Mouse (Mus musculus): Measurements from ENCODE around the gene Hcn1. TPM values are rescaled to one million over a fixed set of nuclear protein-coding genes. Genes with fewer than 3 reads are reported as not detected.

Hcn1 gene
- polyA plus RNA-seq, 1 experiment = not detected

- TF ChIP-seq GATA1 (IDR thresholded peaks at IDR 0.05; ENCODE audit: borderline replicate concordance, low read length) (no peak), FLI1 (IDR thresholded peaks at IDR 0.05; ENCODE audit: low read length) (no peak)
- no peaks in the 10 kb centered on the region for H3K9me3 ChIP-seq
- no peaks in the 10 kb centered on the region for H3K4me1 ChIP-seq
- no peaks in the 10 kb centered on the region for H3K27me3 ChIP-seq (replicated peaks)
- no peaks in the 10 kb centered on the region for H3K36me3 ChIP-seq (replicated peaks; ENCODE audit: low read length)
- no peak overlapping the region for H3K4me3 ChIP-seq (replicated peaks)
Measured at GRCm38 (mm10) chr13:117847290-117847689, 245.2 kb downstream of the Hcn1 start.

GRCm38 (mm10) chr13:117848757-117849156, 246.6 kb downstream of the Hcn1 start:
- Histone ChIP-seq H3K36me3 (replicated peaks; ENCODE audit: low read length) (no peaks in the 10 kb centered on the region), H3K9me3 (no peaks in the 10 kb centered on the region), H3K4me1 (no peaks in the 10 kb centered on the region), H3K27me3 (replicated peaks) (no peaks in the 10 kb centered on the region), H3K4me3 (replicated peaks) (no peak overlapping the region)
- no peak for TF ChIP-seq GATA1 (IDR thresholded peaks at IDR 0.05; ENCODE audit: borderline replicate concordance, low read length)

GRCm38 (mm10) chr13:117851954-117852710, 250.0 kb downstream of the Hcn1 start:
- TF ChIP-seq FLI1 (IDR thresholded peaks at IDR 0.05; ENCODE audit: low read length) (no peak), GATA1 (IDR thresholded peaks at IDR 0.05; ENCODE audit: borderline replicate concordance, low read length) (no peak)
- no peaks in the 10 kb centered on the region for H3K9me3 ChIP-seq
- no peaks in the 10 kb centered on the region for H3K36me3 ChIP-seq (replicated peaks; ENCODE audit: low read length)
- H3K27me3 ChIP-seq (replicated peaks) = no peaks in the 10 kb centered on the region
- no peak overlapping the region for H3K4me3 ChIP-seq (replicated peaks)
- H3K4me1 ChIP-seq = no peaks in the 10 kb centered on the region

- Histone ChIP-seq H3K36me3 (replicated peaks; ENCODE audit: low read length) (no peaks in the 10 kb centered on the region), H3K9me3 (no peaks in the 10 kb centered on the region), H3K4me3 (replicated peaks) (no peak overlapping the region), H3K4me1 (no peaks in the 10 kb centered on the region), H3K27me3 (replicated peaks) (no peaks in the 10 kb centered on the region)
- TF ChIP-seq GATA1 (IDR thresholded peaks at IDR 0.05; ENCODE audit: borderline replicate concordance, low read length) (no peak), FLI1 (IDR thresholded peaks at IDR 0.05; ENCODE audit: low read length) (no peak)
Measured at GRCm38 (mm10) chr13:117852711-117853051, 250.6 kb downstream of the Hcn1 start.

- no peaks in the 10 kb centered on the region for H3K9me3 ChIP-seq
- H3K36me3 ChIP-seq (replicated peaks; ENCODE audit: low read length) = no peaks in the 10 kb centered on the region
- H3K4me3 ChIP-seq (replicated peaks) = no peak overlapping the region
- TF ChIP-seq GATA1 (IDR thresholded peaks at IDR 0.05; ENCODE audit: borderline replicate concordance, low read length) (no peak), FLI1 (IDR thresholded peaks at IDR 0.05; ENCODE audit: low read length) (no peak)
- H3K4me1 ChIP-seq = no peaks in the 10 kb centered on the region
- no peaks in the 10 kb centered on the region for H3K27me3 ChIP-seq (replicated peaks)
Measured at GRCm38 (mm10) chr13:117858416-117858815, 256.3 kb downstream of the Hcn1 start.

GRCm38 (mm10) chr13:117877787-117878186, 275.7 kb downstream of the Hcn1 start:
- no peaks in the 10 kb centered on the region for H3K4me1 ChIP-seq
- H3K27me3 ChIP-seq (replicated peaks) = no peaks in the 10 kb centered on the region
- H3K9me3 ChIP-seq = no peaks in the 10 kb centered on the region
- no peak overlapping the region for H3K4me3 ChIP-seq (replicated peaks)
- no peaks in the 10 kb centered on the region for H3K36me3 ChIP-seq (replicated peaks; ENCODE audit: low read length)
- TF ChIP-seq GATA1 (IDR thresholded peaks at IDR 0.05; ENCODE audit: borderline replicate concordance, low read length) (no peak), FLI1 (IDR thresholded peaks at IDR 0.05; ENCODE audit: low read length) (no peak)

GRCm38 (mm10) chr13:117880471-117881225, 278.5 kb downstream of the Hcn1 start:
- Histone ChIP-seq H3K9me3 (no peaks in the 10 kb centered on the region), H3K36me3 (replicated peaks; ENCODE audit: low read length) (no peaks in the 10 kb centered on the region), H3K27me3 (replicated peaks) (no peaks in the 10 kb centered on the region), H3K4me3 (replicated peaks) (no peak overlapping the region), H3K4me1 (no peaks in the 10 kb centered on the region)
- no peak for TF ChIP-seq GATA1 (IDR thresholded peaks at IDR 0.05; ENCODE audit: borderline replicate concordance, low read length)
- no peak for TF ChIP-seq FLI1 (IDR thresholded peaks at IDR 0.05; ENCODE audit: low read length)

- H3K9me3 ChIP-seq = no peaks in the 10 kb centered on the region
- H3K36me3 ChIP-seq (replicated peaks; ENCODE audit: low read length) = no peaks in the 10 kb centered on the region
- no peak overlapping the region for H3K4me3 ChIP-seq (replicated peaks)
- H3K27me3 ChIP-seq (replicated peaks) = no peaks in the 10 kb centered on the region
- TF ChIP-seq GATA1 (IDR thresholded peaks at IDR 0.05; ENCODE audit: borderline replicate concordance, low read length) (no peak), FLI1 (IDR thresholded peaks at IDR 0.05; ENCODE audit: low read length) (no peak)
- no peaks in the 10 kb centered on the region for H3K4me1 ChIP-seq
Measured at GRCm38 (mm10) chr13:117892076-117892475, 290.0 kb downstream of the Hcn1 start.

- Histone ChIP-seq H3K4me3 (replicated peaks) (no peak overlapping the region), H3K36me3 (replicated peaks; ENCODE audit: low read length) (no peaks in the 10 kb centered on the region), H3K4me1 (no peaks in the 10 kb centered on the region), H3K27me3 (replicated peaks) (no peaks in the 10 kb centered on the region), H3K9me3 (no peaks in the 10 kb centered on the region)
- TF ChIP-seq FLI1 (IDR thresholded peaks at IDR 0.05; ENCODE audit: low read length) (no peak), GATA1 (IDR thresholded peaks at IDR 0.05; ENCODE audit: borderline replicate concordance, low read length) (no peak)
Measured at GRCm38 (mm10) chr13:117898052-117898451, 295.9 kb downstream of the Hcn1 start.

- H3K27me3 ChIP-seq (replicated peaks) = no peaks in the 10 kb centered on the region
- TF ChIP-seq GATA1 (IDR thresholded peaks at IDR 0.05; ENCODE audit: borderline replicate concordance, low read length) (no peak), FLI1 (IDR thresholded peaks at IDR 0.05; ENCODE audit: low read length) (no peak)
- H3K36me3 ChIP-seq (replicated peaks; ENCODE audit: low read length) = no peaks in the 10 kb centered on the region
- H3K4me1 ChIP-seq = no peaks in the 10 kb centered on the region
- peaks cover 1% of the 10 kb centered on the region; the same call in 1 of the 2 replicates for H3K9me3 ChIP-seq
- no peak overlapping the region for H3K4me3 ChIP-seq (replicated peaks)
Measured at GRCm38 (mm10) chr13:117907801-117908200, 305.7 kb downstream of the Hcn1 start.
